Mouse (Mus musculus): ENCODE results near the gene Vmn1r49. TPM values are rescaled to one million over a fixed set of nuclear protein-coding genes. Genes with fewer than 3 reads are reported as not detected.
"Not testable (repeated sequence)": the region's sequence is repeated elsewhere in the genome, so short reads cannot be mapped to it uniquely, and the experiment has no call there.

The Vmn1r49 gene
- total RNA-seq (2021) = not detected
- long read RNA-seq, experiment 1 = 0 reads
- long read RNA-seq, experiment 2 = 0 reads

GRCm38 (mm10) chr6:90078406-90078805 is at the start of gene Vmn1r49:
TSS of gene Vmn1r49 (minus strand) at chr6:90078506.
- DNase-seq = no peak

- not testable (repeated sequence) for DNase-seq
These were observed 44.0 kb upstream of the Vmn1r49 start, which contains the start of gene Vmn1r51 for GRCm38 (mm10) chr6:90122296-90122695. TSS of gene Vmn1r51 (plus strand) at chr6:90122596.

GRCm38 (mm10) chr6:90101130-90101529 is 22.8 kb upstream of the Vmn1r49 start, which contains the start of gene Vmn1r50:
TSS of gene Vmn1r50 (plus strand) at chr6:90101430.
- DNase-seq = no peak

GRCm38 (mm10) chr6:90100566-90100965 is 22.3 kb upstream of the Vmn1r49 start:
- DNase-seq = no peak

GRCm38 (mm10) chr6:90036741-90037140 is 41.6 kb downstream of the Vmn1r49 start, which contains the start of gene Vmn1r48:
TSS of gene Vmn1r48 (minus strand) at chr6:90036841.
- not testable (repeated sequence) for DNase-seq

Other genes starting within 250 kb of the Vmn1r49 start
- not detected for gene Vmn1r42, start 202.1 kb downstream of the Vmn1r49 start, total RNA-seq (2021)
- not detected for gene Vmn1r43, start 202.1 kb downstream of the Vmn1r49 start, total RNA-seq (2021)
- not detected for gene Vmn1r44, start 194.8 kb downstream of the Vmn1r49 start, total RNA-seq (2021)
- gene Vmn1r45, start 137.9 kb downstream of the Vmn1r49 start, total RNA-seq (2021) = not detected
- not detected for gene Vmn1r46, start 109.2 kb downstream of the Vmn1r49 start, total RNA-seq (2021)
- not detected for gene Vmn1r47, start 62.4 kb downstream of the Vmn1r49 start, total RNA-seq (2021)
- gene Vmn1r48, start 41.7 kb downstream of the Vmn1r49 start, total RNA-seq (2021) = not detected
- gene Vmn1r50, start 22.9 kb upstream of the Vmn1r49 start, total RNA-seq (2021) = not detected
- not detected for gene Vmn1r51, start 44.1 kb upstream of the Vmn1r49 start, total RNA-seq (2021)
- not detected for gene Vmn1r52, start 96.3 kb upstream of the Vmn1r49 start, total RNA-seq (2021)
- not detected for gene V1ra8, start 124.3 kb upstream of the Vmn1r49 start, total RNA-seq (2021)
- not detected for gene Vmn1r53, start 145.9 kb upstream of the Vmn1r49 start, total RNA-seq (2021)
- not detected for gene Vmn1r54, start 167.8 kb upstream of the Vmn1r49 start, total RNA-seq (2021)
- not detected for gene BC048671, start 222.7 kb upstream of the Vmn1r49 start, total RNA-seq (2021)
- 1 to 10 TPM in 1 of 2 experiments, under 1 TPM in 1; 0.88 to 1.7 TPM for gene Chst13, start 246.7 kb upstream of the Vmn1r49 start, total RNA-seq (2021)

Data from adrenal gland, postnatal 10 days (tissue).